ENCODE assay signal across 9 mouse cellular contexts in the genomic region with DNA sequence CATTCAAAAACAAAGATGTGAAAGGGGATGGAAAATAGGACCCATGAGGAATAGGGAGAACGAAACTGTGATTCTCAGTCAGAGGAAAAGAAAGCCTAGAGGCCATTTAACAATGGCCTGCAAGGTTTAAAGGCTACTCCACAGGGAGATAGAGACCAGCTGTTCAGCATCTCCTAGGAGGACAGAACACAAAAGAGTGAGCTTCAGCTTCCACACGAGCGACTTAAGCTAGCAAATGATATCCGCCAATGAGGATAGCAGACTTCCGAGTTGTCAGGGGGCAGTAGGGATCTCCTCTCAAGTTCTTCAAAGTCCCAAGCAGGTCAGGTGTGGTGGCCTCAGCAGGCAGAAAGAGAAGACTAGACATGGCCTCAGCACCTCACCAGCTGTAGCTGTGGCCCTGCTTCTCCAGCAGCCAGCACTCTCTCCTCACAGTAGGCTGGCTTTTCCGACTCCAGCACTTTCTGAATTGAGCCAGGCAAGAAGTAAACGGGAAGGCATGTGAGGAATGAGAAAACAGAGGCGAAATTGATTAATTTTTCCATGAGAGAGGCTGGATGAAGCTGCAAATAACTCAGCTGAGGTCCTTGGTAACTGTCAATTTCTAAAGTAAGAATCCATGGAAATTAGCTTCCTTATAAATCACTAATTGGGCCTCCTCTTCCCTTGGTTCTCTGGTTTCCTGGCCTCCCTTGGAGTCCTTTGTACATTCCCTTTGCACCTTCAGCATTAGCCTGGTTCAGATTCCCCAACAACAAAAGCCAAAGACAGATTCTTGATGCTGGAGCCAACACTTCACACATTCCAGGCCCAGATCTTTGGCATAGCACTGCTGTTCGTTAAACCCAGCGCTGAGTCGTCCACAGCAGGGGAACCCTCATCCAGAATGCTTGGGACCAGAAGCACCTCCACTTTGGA.
DNase-seq lines count a peak whose midpoint lies in the region; ATAC-seq lines count a peak whose summit lies in the region.
"Had no signal": no experiment of that assay in that cellular context is flagged by ENCODE, and none has a peak within 500 bp of the region (broad histone marks: within the 10 kb centered on the region; RNA-seq: fewer than 3 reads in every experiment).

No protein-coding gene starts in this region.

- peak overlapping the region; percentile 41; the same call in 1 of the 2 replicates for H3K27ac ChIP-seq in intestine, embryonic 16.5 days (ENCODE audit: low read length)
- no peak overlapping the region for H3K27ac ChIP-seq in intestine, embryonic 15.5 days
- H3K27ac ChIP-seq in embryonic facial prominence, embryonic 11.5 days (replicated peaks; ENCODE audit: low read depth, low read length), result no peak overlapping the region
- no peak overlapping the region for H3K27ac ChIP-seq in forebrain, embryonic 16.5 days (ENCODE audit: low read length)
- H3K27ac ChIP-seq: liver, embryonic 14.5 days had no signal

- no peak for DNase-seq in embryonic facial prominence, embryonic 11.5 days (ENCODE audit: low spot score)
- DNase-seq in lung, postnatal 36 days, result peak; percentile 42
- no peak for DNase-seq in left cerebral cortex, adult 8-10 months (ENCODE audit: low spot score in 2 of 2)
- no peak for DNase-seq in testis, postnatal 14 days (ENCODE audit: low spot score)
- DNase-seq: thymus, adult 2 months had no signal

- H3K9me3 ChIP-seq in intestine, embryonic 16.5 days (ENCODE audit: control insufficient read depth, low read length), result no peaks in the 10 kb centered on the region
- H3K9me3 ChIP-seq in intestine, embryonic 15.5 days, result no peaks in the 10 kb centered on the region
- no peaks in the 10 kb centered on the region for H3K9me3 ChIP-seq in embryonic facial prominence, embryonic 11.5 days (replicated peaks; ENCODE audit: control insufficient read depth, low read length)
- H3K9me3 ChIP-seq in forebrain, embryonic 16.5 days (ENCODE audit: control insufficient read depth, low read length), result no peaks in the 10 kb centered on the region

- 56% methylated on average over 11 of the region's 11 CpGs for WGBS in intestine, embryonic 16.5 days
- WGBS in intestine, embryonic 15.5 days, result 60% methylated on average over 11 of the region's 11 CpGs
- 51% methylated on average over 11 of the region's 11 CpGs for WGBS in embryonic facial prominence, embryonic 11.5 days
- 14% methylated on average over 11 of the region's 11 CpGs for WGBS in forebrain, embryonic 16.5 days

- no peak overlapping the region for H3K9ac ChIP-seq in intestine, embryonic 16.5 days (ENCODE audit: low read depth, low read length)
- H3K9ac ChIP-seq in intestine, embryonic 15.5 days, result no peak overlapping the region
- no peak overlapping the region for H3K9ac ChIP-seq in embryonic facial prominence, embryonic 11.5 days (replicated peaks; ENCODE audit: low read length)
- no peak overlapping the region for H3K9ac ChIP-seq in forebrain, embryonic 16.5 days (replicated peaks; ENCODE audit: low read depth, low read length)
- H3K9ac ChIP-seq: liver, embryonic 14.5 days had no signal

- H3K4me3 ChIP-seq in intestine, embryonic 16.5 days (ENCODE audit: low read length), result no peak overlapping the region
- no peak overlapping the region for H3K4me3 ChIP-seq in intestine, embryonic 15.5 days (replicated peaks)
- H3K4me3 ChIP-seq in embryonic facial prominence, embryonic 11.5 days (ENCODE audit: low read depth, low read length), result no peak overlapping the region
- no peak overlapping the region for H3K4me3 ChIP-seq in forebrain, embryonic 16.5 days (replicated peaks; ENCODE audit: low read length)

- H3K27me3 ChIP-seq in intestine, embryonic 16.5 days (replicated peaks; ENCODE audit: control insufficient read depth, insufficient read depth, low read length), result no peaks in the 10 kb centered on the region
- H3K27me3 ChIP-seq in intestine, embryonic 15.5 days (replicated peaks), result no peaks in the 10 kb centered on the region
- no peaks in the 10 kb centered on the region for H3K27me3 ChIP-seq in embryonic facial prominence, embryonic 11.5 days (ENCODE audit: control insufficient read depth, insufficient read depth, low read length)
- H3K27me3 ChIP-seq in forebrain, embryonic 16.5 days (replicated peaks; ENCODE audit: control insufficient read depth, insufficient read depth, low read length), result no peaks in the 10 kb centered on the region

- no peaks in the 10 kb centered on the region for H3K36me3 ChIP-seq in intestine, embryonic 16.5 days (ENCODE audit: control insufficient read depth, insufficient read depth, low read length)
- H3K36me3 ChIP-seq in intestine, embryonic 15.5 days, result no peaks in the 10 kb centered on the region
- H3K36me3 ChIP-seq in embryonic facial prominence, embryonic 11.5 days (replicated peaks; ENCODE audit: control insufficient read depth, insufficient read depth, low read depth, low read length), result no peaks in the 10 kb centered on the region
- no peaks in the 10 kb centered on the region for H3K36me3 ChIP-seq in forebrain, embryonic 16.5 days (ENCODE audit: control insufficient read depth, insufficient read depth)

- no peak for ATAC-seq in intestine, embryonic 16.5 days
- ATAC-seq in intestine, embryonic 15.5 days, result no peak
- peak; percentile 9; the same call in 1 of the 2 replicates for ATAC-seq in embryonic facial prominence, embryonic 11.5 days (replicated peaks; ENCODE audit: insufficient number of reproducible peaks, low FRiP score, low TSS enrichment, low read depth)
- ATAC-seq in forebrain, embryonic 16.5 days, result peak; percentile 88

- H3K4me1 ChIP-seq in intestine, embryonic 16.5 days (ENCODE audit: control insufficient read depth, insufficient read depth, low read length), result no peaks in the 10 kb centered on the region
- H3K4me1 ChIP-seq in intestine, embryonic 15.5 days (replicated peaks), result no peaks in the 10 kb centered on the region
- no peaks in the 10 kb centered on the region for H3K4me1 ChIP-seq in embryonic facial prominence, embryonic 11.5 days (ENCODE audit: control insufficient read depth, insufficient read depth, low read length)
- H3K4me1 ChIP-seq in forebrain, embryonic 16.5 days (replicated peaks; ENCODE audit: control insufficient read depth, insufficient read depth, low read length), result peaks cover 4% of the 10 kb centered on the region; the same call in 1 of the 2 replicates

- H3K4me2 ChIP-seq in intestine, embryonic 16.5 days (ENCODE audit: low read depth, low read length), result no peak overlapping the region
- H3K4me2 ChIP-seq in intestine, embryonic 15.5 days (replicated peaks), result no peak overlapping the region
- no peak overlapping the region for H3K4me2 ChIP-seq in embryonic facial prominence, embryonic 11.5 days (ENCODE audit: low read depth, low read length)
- no peak overlapping the region for H3K4me2 ChIP-seq in forebrain, embryonic 16.5 days (ENCODE audit: low read length)

Comparison
In these comparisons a context has a peak if more than half of its experiments do, and no peak if none do; other contexts are left out.
1. ATAC-seq: peak in embryonic facial prominence, embryonic 11.5 days (single experiment) and forebrain, embryonic 16.5 days (single experiment); none in intestine, embryonic 16.5 days (single experiment) and intestine, embryonic 15.5 days (single experiment).